Mouse (Mus musculus) kidney, adult 9 months (tissue): ENCODE data around the gene Cdh4.
A peak's percentile ranks its signal among the peaks of the same experiment; 100 is the strongest.

Experiments used
- DNase-seq: peaks from one replicate; pipeline ENCODE4 v3.0.0; 2022

Cdh4 gene

GRCm38 (mm10) chr2:179541096-179541495, 98.9 kb downstream of the Cdh4 start:
- no peak for DNase-seq

- DNase-seq: peak; percentile 81
These were observed 105.4 kb downstream of the Cdh4 start for GRCm38 (mm10) chr2:179547627-179548026.

GRCm38 (mm10) chr2:179555928-179556327, 113.7 kb downstream of the Cdh4 start:
- no peak for DNase-seq

GRCm38 (mm10) chr2:179562350-179562749, 120.1 kb downstream of the Cdh4 start:
- DNase-seq: no peak

- DNase-seq: no peak
These were observed 123.4 kb downstream of the Cdh4 start for GRCm38 (mm10) chr2:179565611-179566010.

- DNase-seq: no peak
These were observed 125.7 kb downstream of the Cdh4 start for GRCm38 (mm10) chr2:179567886-179568285.

- DNase-seq: no peak
These were observed 126.9 kb downstream of the Cdh4 start for GRCm38 (mm10) chr2:179569171-179569570.

GRCm38 (mm10) chr2:179571175-179571769, 129.0 kb downstream of the Cdh4 start:
- DNase-seq: no peak

GRCm38 (mm10) chr2:179573331-179573730, 131.1 kb downstream of the Cdh4 start:
- DNase-seq: no peak

GRCm38 (mm10) chr2:179573786-179574185, 131.6 kb downstream of the Cdh4 start:
- DNase-seq: no peak

- DNase-seq: no peak
These were observed 133.4 kb downstream of the Cdh4 start for GRCm38 (mm10) chr2:179575585-179575984.

- no peak for DNase-seq
These were observed 134.0 kb downstream of the Cdh4 start for GRCm38 (mm10) chr2:179576221-179576620.

GRCm38 (mm10) chr2:179578329-179578728, 136.1 kb downstream of the Cdh4 start:
- DNase-seq: no peak

GRCm38 (mm10) chr2:179578842-179579241, 136.6 kb downstream of the Cdh4 start:
- DNase-seq: no peak

- no peak for DNase-seq
These were observed 138.2 kb downstream of the Cdh4 start for GRCm38 (mm10) chr2:179580415-179580814.

- DNase-seq: no peak
These were observed 138.8 kb downstream of the Cdh4 start for GRCm38 (mm10) chr2:179581058-179581457.

- no peak for DNase-seq
These were observed 140.7 kb downstream of the Cdh4 start for GRCm38 (mm10) chr2:179582966-179583365.

GRCm38 (mm10) chr2:179584672-179585071, 142.4 kb downstream of the Cdh4 start:
- DNase-seq: no peak

- DNase-seq: no peak
These were observed 144.2 kb downstream of the Cdh4 start for GRCm38 (mm10) chr2:179586436-179586835.

GRCm38 (mm10) chr2:179587069-179587468, 144.8 kb downstream of the Cdh4 start:
- DNase-seq: no peak

- no peak for DNase-seq
These were observed 149.4 kb downstream of the Cdh4 start for GRCm38 (mm10) chr2:179591661-179592060.

- no peak for DNase-seq
These were observed 152.8 kb downstream of the Cdh4 start for GRCm38 (mm10) chr2:179595013-179595412.

- no peak for DNase-seq
These were observed 156.7 kb downstream of the Cdh4 start for GRCm38 (mm10) chr2:179598886-179599285.

GRCm38 (mm10) chr2:179599886-179600285, 157.7 kb downstream of the Cdh4 start:
- DNase-seq: no peak

GRCm38 (mm10) chr2:179600347-179600746, 158.1 kb downstream of the Cdh4 start:
- no peak for DNase-seq
